Mouse (Mus musculus): ENCODE measurements around the gene Gabrg3. TPM values are rescaled to one million over a fixed set of nuclear protein-coding genes. Genes with fewer than 3 reads are reported as not detected.

Gabrg3 gene
- polyA plus RNA-seq, 1 experiment from 2014 or later, result 0.69 TPM

DNA sequence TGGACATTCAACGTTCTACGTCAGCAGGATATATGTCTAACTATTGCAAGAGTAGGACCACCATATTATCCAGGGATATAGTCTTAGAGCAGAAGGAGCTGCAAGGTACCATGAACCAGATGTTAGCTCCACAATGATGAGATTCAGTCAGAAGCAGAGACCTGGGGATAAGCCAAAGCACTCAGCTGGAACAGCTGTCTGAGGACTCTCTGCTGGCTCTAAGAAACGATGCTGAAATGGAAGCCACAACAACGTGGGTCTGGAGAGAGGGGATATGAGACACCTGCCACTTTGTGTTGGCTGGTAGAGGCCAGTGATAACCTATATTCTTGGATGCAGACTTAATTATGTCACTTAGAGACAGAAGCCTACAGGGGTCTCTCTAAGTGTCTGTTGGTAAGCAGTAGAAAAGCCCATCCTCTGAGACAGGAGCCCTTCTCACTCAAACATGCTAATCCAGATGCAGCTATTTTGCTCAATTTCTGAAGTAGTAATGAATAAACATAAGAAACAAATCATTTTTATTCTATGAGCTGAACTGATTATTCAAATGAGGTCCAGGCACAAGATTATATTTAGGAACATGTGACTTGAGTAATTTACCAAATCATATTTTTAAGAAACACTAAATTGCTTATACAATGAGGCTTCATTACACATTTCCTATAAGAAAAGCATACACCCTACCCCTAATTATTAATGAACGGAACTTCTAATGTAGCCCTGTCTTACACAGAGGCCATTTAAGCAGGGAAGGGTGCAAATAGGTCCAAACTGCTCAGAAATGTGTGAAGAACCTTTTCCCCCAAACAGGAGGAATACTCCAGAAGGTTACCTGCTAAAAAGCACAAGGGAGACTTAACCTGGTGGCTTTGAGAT lies 21.6 kb downstream of the Gabrg3 start:
- ATAC-seq (replicated peaks; ENCODE audit: insufficient number of reproducible peaks, insufficient read depth, low FRiP score, low read depth), result no peak
- Histone ChIP-seq H3K4me1 (replicated peaks) (no peaks in the 10 kb centered on the region), H3K36me3 (no peaks in the 10 kb centered on the region), H3K9ac (no peak overlapping the region), H3K4me3 (no peak overlapping the region), H3K4me2 (no peak overlapping the region), H3K9me3 (replicated peaks) (no peaks in the 10 kb centered on the region), H3K27me3 (no peaks in the 10 kb centered on the region), H3K27ac (no peak overlapping the region)
- 66% methylated on average over 5 of the region's 5 CpGs for WGBS

DNA sequence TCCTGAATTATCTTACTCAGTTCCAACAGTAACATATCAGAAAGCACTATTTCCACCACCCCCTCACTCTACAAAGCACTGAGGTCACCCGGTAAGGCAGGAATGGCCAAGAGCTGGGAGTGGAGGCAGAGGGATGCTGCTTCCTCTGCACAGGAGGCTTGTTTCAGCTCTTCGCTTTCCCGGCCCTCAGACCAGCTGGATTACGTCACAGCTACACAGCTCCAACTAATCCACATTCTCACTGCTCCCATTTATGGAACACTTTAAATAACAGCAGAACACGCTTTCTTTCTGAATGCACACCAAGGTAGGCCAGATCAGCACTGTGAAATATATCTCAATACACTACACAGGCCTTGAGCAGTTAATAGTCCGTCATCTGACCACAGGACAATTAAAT lies 23.2 kb downstream of the Gabrg3 start:
- Histone ChIP-seq H3K27me3 (no peaks in the 10 kb centered on the region), H3K9ac (no peak overlapping the region), H3K4me2 (no peak overlapping the region), H3K36me3 (no peaks in the 10 kb centered on the region), H3K4me1 (replicated peaks) (no peaks in the 10 kb centered on the region), H3K9me3 (replicated peaks) (no peaks in the 10 kb centered on the region), H3K27ac (no peak overlapping the region), H3K4me3 (no peak overlapping the region)
- WGBS, result 64% methylated on average over 6 of the region's 6 CpGs
- ATAC-seq (replicated peaks; ENCODE audit: insufficient number of reproducible peaks, insufficient read depth, low FRiP score, low read depth), result no peak

DNA sequence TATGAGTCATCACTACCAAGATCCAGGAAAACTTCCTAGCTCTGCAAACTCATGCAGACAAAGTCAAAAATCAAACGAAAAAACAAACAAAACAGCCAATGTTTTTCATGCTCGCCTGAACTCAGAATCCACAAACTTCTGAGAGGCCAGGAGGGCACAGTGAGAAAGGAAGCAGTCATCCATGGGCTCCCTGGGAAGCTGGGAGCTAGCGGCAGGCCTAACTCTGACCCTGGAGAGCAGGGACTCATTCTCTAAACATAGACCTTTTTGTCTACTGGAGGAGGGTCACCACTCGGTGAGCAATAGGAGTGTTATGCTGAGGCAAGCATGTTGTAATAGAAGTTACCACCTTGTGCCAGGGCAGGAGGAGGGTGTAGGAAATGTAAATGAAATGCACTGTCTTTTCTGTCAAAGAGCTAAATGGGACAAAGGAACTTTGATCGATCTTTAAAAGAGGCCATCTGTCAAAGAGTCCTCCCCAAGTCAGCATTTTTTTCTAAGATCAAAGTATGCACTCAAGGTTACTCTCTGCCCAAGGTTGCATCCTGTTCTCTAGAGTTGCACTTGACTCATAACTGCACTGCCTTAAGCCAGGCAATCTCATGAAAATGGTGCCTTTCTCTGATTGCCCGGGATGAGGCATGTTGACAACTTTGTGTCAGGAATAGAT lies 29.0 kb downstream of the Gabrg3 start:
- Histone ChIP-seq H3K27ac (no peak overlapping the region), H3K36me3 (no peaks in the 10 kb centered on the region), H3K4me2 (no peak overlapping the region), H3K4me1 (replicated peaks) (no peaks in the 10 kb centered on the region; the same call in 1 of the 2 replicates), H3K9me3 (replicated peaks) (no peaks in the 10 kb centered on the region), H3K4me3 (no peak overlapping the region), H3K9ac (no peak overlapping the region), H3K27me3 (no peaks in the 10 kb centered on the region)
- no peak for ATAC-seq (replicated peaks; ENCODE audit: insufficient number of reproducible peaks, insufficient read depth, low FRiP score, low read depth)
- WGBS, result 59% methylated on average over 6 of the region's 6 CpGs

DNA sequence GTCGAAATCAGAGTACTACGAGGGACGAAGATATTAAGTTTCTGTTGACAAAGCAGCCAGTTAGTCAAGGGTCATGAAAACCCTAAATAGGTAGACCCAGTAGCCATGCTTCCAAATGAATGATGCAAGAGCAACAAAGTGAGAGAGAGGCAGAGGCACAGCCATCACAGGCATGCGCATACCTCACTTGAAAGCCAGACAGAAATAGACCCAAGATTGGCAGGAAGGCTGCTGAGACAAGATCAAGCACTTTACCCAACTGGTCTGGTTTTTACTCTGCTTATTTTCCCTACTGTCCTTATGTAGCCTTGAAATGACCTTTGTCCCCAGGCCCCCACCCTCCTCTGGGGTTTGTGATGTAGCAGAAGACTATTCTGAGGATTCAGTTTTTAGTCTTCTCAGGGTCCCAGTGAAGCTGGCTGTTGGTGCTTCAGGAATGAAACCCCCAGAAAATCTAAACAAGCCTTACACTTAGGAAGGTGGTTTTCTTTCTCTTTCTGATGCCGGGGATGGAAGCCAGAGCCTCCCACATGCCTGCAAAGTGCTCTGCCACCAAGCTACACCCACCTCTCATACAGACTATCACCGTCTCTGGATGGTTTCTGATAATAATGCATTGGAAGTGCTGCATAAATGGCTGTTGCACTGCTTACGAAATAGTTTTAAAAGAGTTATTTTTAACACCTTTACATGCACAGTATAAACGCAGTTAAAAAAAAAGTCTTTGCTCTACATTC lies 30.3 kb downstream of the Gabrg3 start:
- 0 out of 2 replicates have a peak overlapping the region, but pooled peaks have one; percentile 27 for H3K27ac ChIP-seq
- no peak overlapping the region for H3K9ac ChIP-seq
- H3K4me2 ChIP-seq, result no peak overlapping the region
- no peaks in the 10 kb centered on the region for H3K36me3 ChIP-seq
- no peak for ATAC-seq (replicated peaks; ENCODE audit: insufficient number of reproducible peaks, insufficient read depth, low FRiP score, low read depth)
- no peaks in the 10 kb centered on the region; the same call in 1 of the 2 replicates for H3K4me1 ChIP-seq (replicated peaks)
- no peak overlapping the region for H3K4me3 ChIP-seq
- WGBS, result 53% methylated on average over 8 of the region's 8 CpGs
- H3K27me3 ChIP-seq, result no peaks in the 10 kb centered on the region
- H3K9me3 ChIP-seq (replicated peaks), result no peaks in the 10 kb centered on the region

DNA sequence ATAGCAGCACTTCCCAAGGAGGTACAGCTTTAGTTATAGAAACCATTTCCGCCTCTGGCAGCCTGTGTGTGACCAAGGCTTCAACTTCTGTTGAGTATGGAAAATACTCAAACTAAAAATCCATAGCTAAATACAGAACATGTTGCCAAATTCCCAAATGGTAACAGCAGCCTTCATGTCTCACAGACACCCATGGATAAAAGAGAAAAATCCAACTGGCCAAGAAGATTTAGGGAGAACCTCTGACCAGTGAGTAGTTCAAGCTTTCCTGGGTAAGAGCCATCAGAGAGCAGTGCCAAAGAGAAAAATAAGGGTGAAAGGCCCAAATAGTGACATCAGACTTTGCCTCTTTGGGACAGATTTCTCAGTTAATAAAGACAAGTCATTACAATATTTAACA lies 38.2 kb downstream of the Gabrg3 start:
- Histone ChIP-seq H3K9me3 (replicated peaks) (no peaks in the 10 kb centered on the region), H3K4me1 (replicated peaks) (no peaks in the 10 kb centered on the region), H3K27me3 (no peaks in the 10 kb centered on the region), H3K27ac (no peak overlapping the region), H3K9ac (no peak overlapping the region), H3K4me2 (no peak overlapping the region), H3K36me3 (no peaks in the 10 kb centered on the region), H3K4me3 (no peak overlapping the region)
- no peak for ATAC-seq (replicated peaks; ENCODE audit: insufficient number of reproducible peaks, insufficient read depth, low FRiP score, low read depth)
- 78% methylated on average over 1 of the region's 1 CpGs for WGBS

DNA sequence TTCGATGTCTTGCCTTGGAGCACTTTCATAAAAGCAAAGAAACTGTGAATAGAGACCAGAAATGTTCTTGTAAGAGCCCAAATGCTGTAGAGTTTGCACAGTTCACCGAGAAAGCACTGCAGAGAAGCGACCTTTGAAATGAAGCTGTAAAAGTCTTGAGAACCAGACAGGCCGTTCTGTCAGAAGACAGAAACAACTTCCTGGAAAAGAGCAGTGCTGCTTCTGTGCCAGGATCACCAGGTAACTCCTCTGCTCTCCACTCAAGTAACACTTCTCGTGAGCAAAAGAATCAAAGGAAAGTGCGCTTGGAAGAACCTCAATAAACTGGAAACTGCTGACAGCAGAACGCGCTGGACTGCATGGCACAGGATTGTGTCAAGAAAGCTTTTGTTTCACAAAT lies 45.1 kb downstream of the Gabrg3 start:
- Histone ChIP-seq H3K9ac (no peak overlapping the region), H3K27ac (no peak overlapping the region), H3K9me3 (replicated peaks) (no peaks in the 10 kb centered on the region), H3K4me3 (no peak overlapping the region), H3K27me3 (no peaks in the 10 kb centered on the region), H3K36me3 (no peaks in the 10 kb centered on the region), H3K4me2 (no peak overlapping the region), H3K4me1 (replicated peaks) (no peaks in the 10 kb centered on the region)
- ATAC-seq (replicated peaks; ENCODE audit: insufficient number of reproducible peaks, insufficient read depth, low FRiP score, low read depth), result no peak
- 72% methylated on average over 8 of the region's 8 CpGs for WGBS

DNA sequence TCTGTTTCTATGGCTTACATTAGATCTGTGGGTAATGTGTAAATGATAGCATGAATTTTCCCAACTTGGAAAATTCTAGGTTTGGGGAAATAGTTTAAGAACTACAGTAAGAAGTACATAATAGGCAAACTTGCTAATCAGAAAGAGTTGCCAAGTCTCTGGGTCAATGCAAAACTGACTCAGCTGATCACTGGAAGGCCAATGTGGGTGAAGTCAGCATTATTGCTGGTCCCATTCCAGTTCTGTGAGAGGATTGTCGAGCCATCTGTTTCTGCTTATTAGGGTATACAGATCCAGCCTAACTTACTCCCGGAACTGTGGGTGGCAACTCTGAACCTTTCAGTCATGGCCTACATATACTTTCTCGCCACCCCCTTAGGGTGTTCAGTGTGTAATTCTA lies 55.8 kb downstream of the Gabrg3 start:
- WGBS, result 76% methylated on average over 3 of the region's 3 CpGs
- Histone ChIP-seq H3K36me3 (no peaks in the 10 kb centered on the region), H3K4me2 (no peak overlapping the region), H3K9ac (no peak overlapping the region), H3K9me3 (replicated peaks) (no peaks in the 10 kb centered on the region), H3K27me3 (no peaks in the 10 kb centered on the region), H3K27ac (no peak overlapping the region), H3K4me1 (replicated peaks) (no peaks in the 10 kb centered on the region), H3K4me3 (no peak overlapping the region)
- ATAC-seq (replicated peaks; ENCODE audit: insufficient number of reproducible peaks, insufficient read depth, low FRiP score, low read depth), result no peak

DNA sequence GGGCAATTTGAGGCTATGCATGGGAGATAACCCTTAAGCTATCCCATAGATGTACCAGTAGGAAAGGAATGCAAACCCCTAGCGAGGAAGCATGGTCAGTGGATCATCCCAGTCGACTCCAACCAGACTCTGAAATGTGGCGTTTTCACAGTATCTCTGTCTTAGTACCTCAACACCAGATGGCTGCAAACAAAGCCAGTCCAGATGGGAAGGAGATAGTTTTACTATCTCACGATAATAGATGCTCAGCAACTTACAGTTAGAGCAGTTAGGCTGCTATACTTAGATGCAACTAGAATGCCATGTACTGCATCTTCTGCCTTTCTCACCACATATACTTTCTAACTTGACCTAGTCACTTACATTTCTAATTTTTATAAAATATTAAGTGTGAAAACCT lies 56.7 kb downstream of the Gabrg3 start:
- H3K9ac ChIP-seq, result no peak overlapping the region
- H3K27ac ChIP-seq, result no peak overlapping the region
- H3K4me2 ChIP-seq, result no peak overlapping the region
- H3K4me1 ChIP-seq (replicated peaks), result no peaks in the 10 kb centered on the region
- H3K9me3 ChIP-seq (replicated peaks), result no peaks in the 10 kb centered on the region
- no peak overlapping the region for H3K4me3 ChIP-seq
- no peaks in the 10 kb centered on the region for H3K36me3 ChIP-seq
- no peaks in the 10 kb centered on the region for H3K27me3 ChIP-seq
- ATAC-seq (replicated peaks; ENCODE audit: insufficient number of reproducible peaks, insufficient read depth, low FRiP score, low read depth), result no peak
- WGBS, result 69% methylated on average over 4 of the region's 4 CpGs

DNA sequence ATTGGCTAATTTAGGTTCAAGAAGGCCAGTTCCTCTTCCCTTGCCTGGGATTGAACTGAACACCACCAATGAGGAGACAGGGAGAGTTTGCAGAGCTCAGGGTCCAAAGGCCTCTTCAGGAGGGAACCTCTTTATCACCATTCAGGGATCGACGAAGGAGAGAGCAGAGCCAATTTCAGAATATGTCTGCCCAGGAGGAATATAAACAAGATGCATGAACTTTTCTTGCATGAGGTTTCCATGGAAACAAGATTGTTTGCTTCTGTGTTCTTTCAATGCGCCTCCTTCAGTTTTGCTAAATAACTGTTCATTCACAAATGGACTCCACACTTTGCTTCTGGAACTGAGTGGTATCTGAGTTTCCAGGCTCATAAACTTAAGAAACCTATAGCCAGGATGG lies 62.5 kb downstream of the Gabrg3 start:
- Histone ChIP-seq H3K4me1 (replicated peaks) (no peaks in the 10 kb centered on the region), H3K4me2 (no peak overlapping the region), H3K27me3 (no peaks in the 10 kb centered on the region), H3K9ac (no peak overlapping the region), H3K27ac (no peak overlapping the region), H3K4me3 (no peak overlapping the region), H3K36me3 (no peaks in the 10 kb centered on the region), H3K9me3 (replicated peaks) (no peaks in the 10 kb centered on the region)
- 63% methylated on average over 3 of the region's 3 CpGs for WGBS
- no peak for ATAC-seq (replicated peaks; ENCODE audit: insufficient number of reproducible peaks, insufficient read depth, low FRiP score, low read depth)

DNA sequence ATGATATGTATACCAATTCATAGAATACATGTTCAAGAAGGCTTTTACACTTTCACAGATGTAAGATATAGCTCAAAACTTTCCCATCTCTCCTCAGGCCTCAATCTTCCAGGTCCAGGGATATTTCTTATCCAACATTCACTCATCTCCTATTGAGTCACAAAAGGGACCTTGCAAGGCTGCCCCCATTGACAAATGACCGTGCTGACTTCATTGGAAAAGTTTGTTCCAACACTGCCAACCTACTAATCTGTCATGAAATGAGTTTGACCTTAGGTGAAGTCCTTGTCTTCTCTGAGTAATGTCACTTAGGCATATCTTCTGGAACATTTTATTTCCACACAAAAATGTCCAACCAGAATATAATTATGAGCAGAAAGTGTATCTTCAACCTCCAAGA lies 64.9 kb downstream of the Gabrg3 start:
- Histone ChIP-seq H3K4me2 (no peak overlapping the region), H3K27me3 (no peaks in the 10 kb centered on the region), H3K4me3 (no peak overlapping the region), H3K36me3 (no peaks in the 10 kb centered on the region), H3K27ac (no peak overlapping the region), H3K4me1 (replicated peaks) (no peaks in the 10 kb centered on the region), H3K9me3 (replicated peaks) (no peaks in the 10 kb centered on the region), H3K9ac (no peak overlapping the region)
- WGBS, result 57% methylated on average over 1 of the region's 1 CpGs
- no peak for ATAC-seq (replicated peaks; ENCODE audit: insufficient number of reproducible peaks, insufficient read depth, low FRiP score, low read depth)

DNA sequence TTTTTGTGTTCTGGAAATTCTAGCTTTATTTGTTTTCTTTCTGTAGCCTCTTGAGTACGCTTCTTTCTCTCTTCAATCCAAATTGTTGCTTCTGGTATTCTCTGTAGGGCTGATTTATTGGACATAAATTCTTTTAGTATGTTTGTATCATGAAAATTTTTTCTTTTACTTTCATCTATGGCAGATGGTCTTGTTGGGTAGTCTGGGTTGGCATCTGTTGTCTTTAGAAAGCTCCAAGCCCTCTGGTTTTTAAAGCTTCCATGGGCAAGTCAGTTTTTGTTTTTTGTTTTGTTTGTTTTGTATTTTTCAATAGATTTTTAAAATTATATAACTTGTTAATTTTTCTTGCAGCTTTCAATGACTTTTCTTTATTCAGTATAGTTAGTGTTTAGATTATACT lies 72.0 kb downstream of the Gabrg3 start:
- H3K27me3 ChIP-seq, result no peaks in the 10 kb centered on the region
- no peak for ATAC-seq (replicated peaks; ENCODE audit: insufficient number of reproducible peaks, insufficient read depth, low FRiP score, low read depth)
- no peak overlapping the region for H3K4me2 ChIP-seq
- no peaks in the 10 kb centered on the region for H3K36me3 ChIP-seq
- 89% methylated on average over 1 of the region's 1 CpGs for WGBS
- no peak overlapping the region for H3K4me3 ChIP-seq
- H3K27ac ChIP-seq, result no peak overlapping the region
- H3K9me3 ChIP-seq (replicated peaks), result no peaks in the 10 kb centered on the region
- H3K9ac ChIP-seq, result no peak overlapping the region
- H3K4me1 ChIP-seq (replicated peaks), result no peaks in the 10 kb centered on the region

Data from heart, embryonic 15.5 days (tissue).